Mouse (Mus musculus): Measurements from ENCODE around the gene Jmjd1c. TPM values are rescaled to one million over a fixed set of nuclear protein-coding genes. Genes with fewer than 3 reads are reported as not detected.

Gene Jmjd1c
- polyA plus RNA-seq, 1 experiment from 2014 or later: 28.8 TPM

- 58% methylated on average over 5 of the region's 5 CpGs for WGBS
These were observed 30.0 kb upstream of the Jmjd1c start for GRCm38 (mm10) chr10:67065927-67066326.

GRCm38 (mm10) chr10:67066421-67066820, 29.5 kb upstream of the Jmjd1c start:
- Histone ChIP-seq H3K27me3 (ENCODE audit: control insufficient read depth, insufficient read depth, low read length) (no peaks in the 10 kb centered on the region), H3K9ac (ENCODE audit: low read length) (no peak overlapping the region), H3K9me3 (ENCODE audit: control insufficient read depth, low read length) (no peaks in the 10 kb centered on the region), H3K4me3 (ENCODE audit: low read depth, low read length) (no peak overlapping the region), H3K27ac (replicated peaks) (no peak overlapping the region), H3K36me3 (ENCODE audit: control insufficient read depth, insufficient read depth, low read length) (no peaks in the 10 kb centered on the region), H3K4me2 (replicated peaks; ENCODE audit: low read depth) (no peak overlapping the region), H3K4me1 (replicated peaks; ENCODE audit: control insufficient read depth, insufficient read depth) (no peaks in the 10 kb centered on the region)
- WGBS: 76% methylated on average over 3 of the region's 3 CpGs
- no peak for ATAC-seq (ENCODE audit: low FRiP score, low TSS enrichment)
- DNase-seq (ENCODE audit: low spot score): no peak
- TF ChIP-seq EP300 (optimal IDR thresholded peaks at IDR 0.05) (no peak), CTCF (IDR thresholded peaks at IDR 0.05; ENCODE audit: low read depth) (0 out of 2 replicates have a peak, but pooled peaks have one; percentile 3)

More at GRCm38 (mm10) chr10:67065927-67066326, 30.0 kb upstream of the Jmjd1c start:
- Histone ChIP-seq H3K9me3 (ENCODE audit: control insufficient read depth, low read length) (no peaks in the 10 kb centered on the region), H3K27ac (replicated peaks) (no peak overlapping the region), H3K4me1 (replicated peaks; ENCODE audit: control insufficient read depth, insufficient read depth) (no peaks in the 10 kb centered on the region), H3K4me2 (replicated peaks; ENCODE audit: low read depth) (no peak overlapping the region), H3K4me3 (ENCODE audit: low read depth, low read length) (no peak overlapping the region), H3K27me3 (ENCODE audit: control insufficient read depth, insufficient read depth, low read length) (no peaks in the 10 kb centered on the region), H3K9ac (ENCODE audit: low read length) (no peak overlapping the region), H3K36me3 (ENCODE audit: control insufficient read depth, insufficient read depth, low read length) (no peaks in the 10 kb centered on the region)
- DNase-seq (ENCODE audit: low spot score): no peak
- no peak for ATAC-seq (ENCODE audit: low FRiP score, low TSS enrichment)
- TF ChIP-seq CTCF (IDR thresholded peaks at IDR 0.05; ENCODE audit: low read depth) (no peak), EP300 (optimal IDR thresholded peaks at IDR 0.05) (no peak)

- TF ChIP-seq CTCF (IDR thresholded peaks at IDR 0.05; ENCODE audit: low read depth): no peak
- no peak for TF ChIP-seq EP300 (optimal IDR thresholded peaks at IDR 0.05)
- Histone ChIP-seq H3K27ac (replicated peaks) (no peak overlapping the region), H3K9ac (ENCODE audit: low read length) (no peak overlapping the region), H3K9me3 (ENCODE audit: control insufficient read depth, low read length) (no peaks in the 10 kb centered on the region), H3K4me3 (ENCODE audit: low read depth, low read length) (no peak overlapping the region), H3K36me3 (ENCODE audit: control insufficient read depth, insufficient read depth, low read length) (no peaks in the 10 kb centered on the region), H3K4me1 (replicated peaks; ENCODE audit: control insufficient read depth, insufficient read depth) (no peaks in the 10 kb centered on the region), H3K4me2 (replicated peaks; ENCODE audit: low read depth) (no peak overlapping the region), H3K27me3 (ENCODE audit: control insufficient read depth, insufficient read depth, low read length) (no peaks in the 10 kb centered on the region)
- 79% methylated on average over 10 of the region's 10 CpGs for WGBS
- no peak for DNase-seq (ENCODE audit: low spot score)
- ATAC-seq (ENCODE audit: low FRiP score, low TSS enrichment): no peak
These were observed 26.9 kb upstream of the Jmjd1c start for GRCm38 (mm10) chr10:67069013-67069412.

- WGBS: 53% methylated on average over 4 of the region's 4 CpGs
- ATAC-seq (ENCODE audit: low FRiP score, low TSS enrichment): no peak
These were observed 24.5 kb upstream of the Jmjd1c start for GRCm38 (mm10) chr10:67071389-67071788.

GRCm38 (mm10) chr10:67071884-67072283, 24.0 kb upstream of the Jmjd1c start:
- no peaks in the 10 kb centered on the region for H3K9me3 ChIP-seq (ENCODE audit: control insufficient read depth, low read length)
- ATAC-seq (ENCODE audit: low FRiP score, low TSS enrichment) (no peak), DNase-seq (ENCODE audit: low spot score) (no peak)
- no peaks in the 10 kb centered on the region for H3K27me3 ChIP-seq (ENCODE audit: control insufficient read depth, insufficient read depth, low read length)
- TF ChIP-seq CTCF (IDR thresholded peaks at IDR 0.05; ENCODE audit: low read depth) (no peak), EP300 (optimal IDR thresholded peaks at IDR 0.05) (no peak)
- H3K9ac ChIP-seq (ENCODE audit: low read length): no peak overlapping the region
- no peaks in the 10 kb centered on the region for H3K4me1 ChIP-seq (replicated peaks; ENCODE audit: control insufficient read depth, insufficient read depth)
- H3K27ac ChIP-seq (replicated peaks): no peak overlapping the region
- H3K4me3 ChIP-seq (ENCODE audit: low read depth, low read length): no peak overlapping the region
- 70% methylated on average over 5 of the region's 5 CpGs for WGBS
- H3K4me2 ChIP-seq (replicated peaks; ENCODE audit: low read depth): no peak overlapping the region
- H3K36me3 ChIP-seq (ENCODE audit: control insufficient read depth, insufficient read depth, low read length): no peaks in the 10 kb centered on the region

More at GRCm38 (mm10) chr10:67071389-67071788, 24.5 kb upstream of the Jmjd1c start:
- H3K4me3 ChIP-seq (ENCODE audit: low read depth, low read length): no peak overlapping the region
- no peak overlapping the region for H3K9ac ChIP-seq (ENCODE audit: low read length)
- H3K27ac ChIP-seq (replicated peaks): no peak overlapping the region
- TF ChIP-seq CTCF (IDR thresholded peaks at IDR 0.05; ENCODE audit: low read depth) (no peak), EP300 (optimal IDR thresholded peaks at IDR 0.05) (no peak)
- no peaks in the 10 kb centered on the region for H3K9me3 ChIP-seq (ENCODE audit: control insufficient read depth, low read length)
- no peak overlapping the region for H3K4me2 ChIP-seq (replicated peaks; ENCODE audit: low read depth)
- H3K27me3 ChIP-seq (ENCODE audit: control insufficient read depth, insufficient read depth, low read length): no peaks in the 10 kb centered on the region
- H3K4me1 ChIP-seq (replicated peaks; ENCODE audit: control insufficient read depth, insufficient read depth): no peaks in the 10 kb centered on the region
- no peaks in the 10 kb centered on the region for H3K36me3 ChIP-seq (ENCODE audit: control insufficient read depth, insufficient read depth, low read length)
- DNase-seq (ENCODE audit: low spot score): no peak

GRCm38 (mm10) chr10:67072600-67072999, 23.3 kb upstream of the Jmjd1c start:
- no peak overlapping the region for H3K9ac ChIP-seq (ENCODE audit: low read length)
- ATAC-seq (ENCODE audit: low FRiP score, low TSS enrichment): no peak
- H3K9me3 ChIP-seq (ENCODE audit: control insufficient read depth, low read length): no peaks in the 10 kb centered on the region
- H3K27me3 ChIP-seq (ENCODE audit: control insufficient read depth, insufficient read depth, low read length): no peaks in the 10 kb centered on the region
- H3K27ac ChIP-seq (replicated peaks): no peak overlapping the region
- H3K4me2 ChIP-seq (replicated peaks; ENCODE audit: low read depth): no peak overlapping the region
- WGBS: 88% methylated on average over 4 of the region's 4 CpGs
- no peak for TF ChIP-seq CTCF (IDR thresholded peaks at IDR 0.05; ENCODE audit: low read depth)
- no peak for TF ChIP-seq EP300 (optimal IDR thresholded peaks at IDR 0.05)
- no peak overlapping the region for H3K4me3 ChIP-seq (ENCODE audit: low read depth, low read length)
- H3K4me1 ChIP-seq (replicated peaks; ENCODE audit: control insufficient read depth, insufficient read depth): no peaks in the 10 kb centered on the region
- H3K36me3 ChIP-seq (ENCODE audit: control insufficient read depth, insufficient read depth, low read length): no peaks in the 10 kb centered on the region
- no peak for DNase-seq (ENCODE audit: low spot score)
